Mouse (Mus musculus) CH12.LX (cell line): ENCODE measurements at regions not wholly inside any gene's neighbourhood (a gene's known extent, or its start where the extent isn't known, plus 50 kb on each side); places are given as distances from the start of the nearest gene placed in this dataset.

Experiments used
- DNase-seq: peaks from one replicate; pipeline ENCODE4 v3.0.0-alpha.2; 2013; ENCODE audit errors: extremely low read depth
- H3K27ac ChIP-seq: 2 replicates; pipeline ENCODE4 v1.5.1; 2012; ENCODE audit warnings: low read depth, mild to moderate bottlenecking, control low read depth, moderate library complexity; ENCODE audit not compliant: insufficient read depth
- H3K27me3 ChIP-seq: replicated peaks from 2 replicates; pipeline ENCODE3; 2012; ENCODE audit warnings: inconsistent platforms
- H3K36me3 ChIP-seq, 2 experiments: replicated peaks in 1 of 2; 2 replicates each; pipeline versions ENCODE3 to v1.6.1; 2012; ENCODE audit warnings: inconsistent platforms in 1 of 2, low read length in 1 of 2, mild to moderate bottlenecking in 1 of 2, mixed read lengths in 1 of 2, moderate library complexity in 1 of 2; ENCODE audit not compliant: control insufficient read depth in 1 of 2, insufficient read depth in 1 of 2
- H3K4me1 ChIP-seq, 2 experiments: 2 replicates each; pipeline ENCODE4 v1.6.1; 2012; ENCODE audit warnings: inconsistent platforms in 1 of 2, moderate library complexity in 1 of 2; ENCODE audit not compliant: insufficient read depth in 2 of 2, control insufficient read depth in 1 of 2
- H3K4me2 ChIP-seq: 2 replicates; pipeline ENCODE4 v1.6.1; 2012; ENCODE audit warnings: low read depth, mild to moderate bottlenecking, control low read depth; ENCODE audit not compliant: poor library complexity, insufficient read depth, severe bottlenecking
- H3K4me3 ChIP-seq, 3 experiments: fragments of 150-350 bp in 1 of 3; sonication (generic) in 1 of 3; replicated peaks in 1 of 3; 2 replicates each; pipeline versions ENCODE3 to v1.5.1; 2011 to 2012; ENCODE audit warnings: low read depth in 2 of 3, low read length in 2 of 3, mild to moderate bottlenecking in 2 of 3, moderate library complexity in 2 of 3, control low read depth in 1 of 3, improper control_type of control experiment in 1 of 3, inconsistent platforms in 1 of 3, mixed read lengths in 1 of 3; ENCODE audit not compliant: poor library complexity in 1 of 3
- H3K79me2 ChIP-seq: replicated peaks from 2 replicates; pipeline ENCODE4 v1.6.1; 2012; ENCODE audit warnings: mild to moderate bottlenecking, moderate library complexity; ENCODE audit not compliant: control insufficient read depth, poor library complexity, insufficient read depth, severe bottlenecking; ENCODE audit errors: extremely low read depth
- H3K9ac ChIP-seq: 2 replicates; pipeline ENCODE4 v1.6.1; 2012; ENCODE audit warnings: low read depth, mild to moderate bottlenecking, control low read depth, moderate library complexity; ENCODE audit not compliant: insufficient read depth
- H3K9me3 ChIP-seq: replicated peaks from 2 replicates; pipeline ENCODE3; 2012; ENCODE audit warnings: low read length, inconsistent platforms, mixed read lengths
- CHD1 ChIP-seq: IDR thresholded peaks from 2 replicates; pipeline ENCODE4 v1.6.1; 2012; ENCODE audit warnings: low read depth, low read length, improper control_type of control experiment, inconsistent platforms
- CHD2 ChIP-seq: IDR thresholded peaks from 2 replicates; pipeline ENCODE4 v1.6.1; 2011; ENCODE audit warnings: low read length, improper control_type of control experiment
- E2F4 ChIP-seq: IDR thresholded peaks from 2 replicates; pipeline ENCODE4 v1.6.1; 2011; ENCODE audit warnings: low read depth, low read length, improper control_type of control experiment; ENCODE audit not compliant: insufficient replicate concordance
- EP300 ChIP-seq: IDR thresholded peaks from 2 replicates; pipeline ENCODE4 v1.6.1; 2011; ENCODE audit warnings: low read length, improper control_type of control experiment
- GABPA ChIP-seq: IDR thresholded peaks from 2 replicates; pipeline ENCODE4 v1.6.1; 2012; ENCODE audit warnings: low read depth, low read length, improper control_type of control experiment, inconsistent platforms; ENCODE audit not compliant: insufficient replicate concordance
- HCFC1 ChIP-seq: IDR thresholded peaks from 2 replicates; pipeline ENCODE4 v1.6.1; 2012; ENCODE audit warnings: low read depth, mild to moderate bottlenecking, inconsistent platforms, low read length, improper control_type of control experiment
- JUND ChIP-seq: conservative IDR thresholded peaks from 2 replicates; pipeline ENCODE4 v1.6.1; 2011; ENCODE audit warnings: low read depth, low read length, improper control_type of control experiment
- KAT2A ChIP-seq: IDR thresholded peaks from 2 replicates; pipeline ENCODE4 v1.6.1; 2012; ENCODE audit warnings: low read length, improper control_type of control experiment, inconsistent platforms; ENCODE audit not compliant: insufficient replicate concordance
- MAX ChIP-seq: IDR thresholded peaks from 2 replicates; pipeline ENCODE4 v1.6.1; 2011; ENCODE audit warnings: low read length, improper control_type of control experiment
- MEF2A ChIP-seq: IDR thresholded peaks from 2 replicates; pipeline ENCODE4 v1.6.1; 2014; ENCODE audit warnings: low read depth, mild to moderate bottlenecking, inconsistent platforms, low read length, improper control_type of control experiment, borderline replicate concordance
- MXI1 ChIP-seq: IDR thresholded peaks from 2 replicates; pipeline ENCODE4 v1.6.1; 2011; ENCODE audit warnings: mild to moderate bottlenecking, low read depth, low read length, improper control_type of control experiment
- MYC ChIP-seq: IDR thresholded peaks from 2 replicates; pipeline ENCODE4 v1.6.1; 2011; ENCODE audit warnings: low read depth, mild to moderate bottlenecking, improper control_type of control experiment, low read length
- NELFE ChIP-seq: IDR thresholded peaks from 2 replicates; pipeline ENCODE4 v1.6.1; 2011; ENCODE audit warnings: low read depth, low read length, improper control_type of control experiment
- NRF1 ChIP-seq: IDR thresholded peaks from 2 replicates; pipeline ENCODE4 v1.6.1; 2014; ENCODE audit warnings: low read depth, mild to moderate bottlenecking, inconsistent platforms, low read length, improper control_type of control experiment, moderate library complexity
- PAX5 ChIP-seq: IDR thresholded peaks from 2 replicates; pipeline ENCODE4 v1.6.1; 2012; ENCODE audit warnings: low read length, inconsistent platforms, mixed read lengths
- POLR2AphosphoS2 ChIP-seq: IDR thresholded peaks from 2 replicates; pipeline ENCODE4 v1.6.1; 2011; ENCODE audit warnings: low read depth, low read length, improper control_type of control experiment
- RAD21 ChIP-seq: IDR thresholded peaks from 2 replicates; pipeline ENCODE4 v1.6.1; 2011; ENCODE audit warnings: low read depth, mild to moderate bottlenecking, low read length, improper control_type of control experiment, moderate library complexity
- RCOR1 ChIP-seq: conservative IDR thresholded peaks from 2 replicates; pipeline ENCODE4 v1.6.1; 2012; ENCODE audit warnings: low read depth, mild to moderate bottlenecking, inconsistent platforms, low read length, improper control_type of control experiment
- SIN3A ChIP-seq: IDR thresholded peaks from 2 replicates; pipeline ENCODE4 v1.6.1; 2012; ENCODE audit warnings: low read length, improper control_type of control experiment, inconsistent platforms
- SMC3 ChIP-seq: IDR thresholded peaks from 2 replicates; pipeline ENCODE4 v1.6.1; 2011; ENCODE audit warnings: low read depth, low read length, improper control_type of control experiment
- UBTF ChIP-seq: IDR thresholded peaks from 2 replicates; pipeline ENCODE4 v1.6.1; 2012; ENCODE audit warnings: low read depth, mild to moderate bottlenecking, inconsistent platforms, low read length, improper control_type of control experiment, moderate library complexity
- USF2 ChIP-seq: conservative IDR thresholded peaks from 2 replicates; pipeline ENCODE4 v1.6.1; 2011; ENCODE audit warnings: low read depth, low read length, improper control_type of control experiment
- ZC3H11A ChIP-seq: IDR thresholded peaks from 2 replicates; pipeline ENCODE4 v1.6.1; 2012; ENCODE audit warnings: low read depth, mild to moderate bottlenecking, inconsistent platforms, low read length, improper control_type of control experiment
- ZMIZ1 ChIP-seq: IDR thresholded peaks from 2 replicates; pipeline ENCODE4 v1.6.1; 2012; ENCODE audit warnings: low read depth, mild to moderate bottlenecking, inconsistent platforms, low read length, improper control_type of control experiment
- ZNF384 ChIP-seq: IDR thresholded peaks from 2 replicates; pipeline ENCODE4 v1.6.1; 2012; ENCODE audit warnings: low read depth, low read length, improper control_type of control experiment, inconsistent platforms
- dilution Hi-C: fragments of 300-500 bp; cut with MboI; formaldehyde crosslinking; loops from 2 replicates; pipeline ENCODE4 v1.14.3; 2020; ENCODE audit warnings: low sequenced_read_pairs; ENCODE audit not compliant: extremely low pct_unique_long_range_greater_than_20kb, extremely low pct_ligation_motif_present
- in situ Hi-C: fragments of 300-500 bp; cut with MboI; formaldehyde crosslinking; loops from 3 replicates; pipeline ENCODE4 v1.14.3; 2019; ENCODE audit warnings: low sequenced_read_pairs, low pct_ligation_motif_present, low pct_unique_long_range_greater_than_20kb, mixed read lengths

GRCm38 (mm10) chr9:67620945-67621344 lies 61.4 kb upstream of the Tln2 start:
- no peak for DNase-seq
- in situ Hi-C loops: no loop called here

GRCm38 (mm10) chr9:67627196-67627595 lies 67.7 kb upstream of the Tln2 start:
- DNase-seq: no peak
- TF ChIP-seq SMC3 (no peak), CHD2 (no peak), GABPA (no peak), SIN3A (no peak), EP300 (no peak), NELFE (no peak), USF2 (no peak), PAX5 (no peak), HCFC1 (no peak), MEF2A (no peak), KAT2A (no peak), UBTF (no peak), E2F4 (no peak), MAX (no peak), RCOR1 (no peak), MYC (no peak), RAD21 (no peak), POLR2AphosphoS2 (no peak), NRF1 (no peak)
- Histone ChIP-seq H3K9me3 (no peaks in the 10 kb centered on the region), H3K9ac (no peak overlapping the region), H3K27ac (no peak overlapping the region), H3K4me2 (no peak overlapping the region), H3K79me2 (no peaks in the 10 kb centered on the region), H3K27me3 (no peaks in the 10 kb centered on the region), H3K4me3 (no peak overlapping the region), H3K4me1 (peaks cover 2 to 31% of the 10 kb centered on the region in 2 experiments; a peak in 3 of 4 replicates), H3K36me3 (no peaks in the 10 kb centered on the region)
- dilution Hi-C loops: no loop called here
- in situ Hi-C loops: loop anchor here (25.0 kb wide), 1 partner anchor 165 kb away; no protein-coding TSS in a partner anchor

More at GRCm38 (mm10) chr9:67620945-67621344, 61.4 kb upstream of the Tln2 start:
- no peak overlapping the region for H3K4me2 ChIP-seq
- H3K9ac ChIP-seq: no peak overlapping the region
- H3K4me1 ChIP-seq: peaks cover 0 to 14% of the 10 kb centered on the region in 2 experiments; a peak in 2 of 4 replicates
- no peaks in the 10 kb centered on the region for H3K9me3 ChIP-seq
- dilution Hi-C loops: no loop called here
- TF ChIP-seq MEF2A: no peak
- no peak for TF ChIP-seq ZC3H11A
- TF ChIP-seq ZMIZ1: no peak
- no peak for TF ChIP-seq ZNF384
- no peak for TF ChIP-seq MXI1
- TF ChIP-seq RAD21: no peak
- no peak for TF ChIP-seq POLR2AphosphoS2
- no peak for TF ChIP-seq CHD1
- TF ChIP-seq JUND: no peak
- TF ChIP-seq UBTF: no peak
- no peak for TF ChIP-seq KAT2A
- no peak for TF ChIP-seq RCOR1
- TF ChIP-seq NRF1: no peak
- H3K4me3 ChIP-seq: no peak overlapping the region
- no peaks in the 10 kb centered on the region for H3K36me3 ChIP-seq
- H3K27ac ChIP-seq: no peak overlapping the region
- no peaks in the 10 kb centered on the region for H3K27me3 ChIP-seq
- no peaks in the 10 kb centered on the region for H3K79me2 ChIP-seq
